Mouse (Mus musculus) cerebellum, adult 2 months (tissue): Measurements from ENCODE around the gene Vmn2r66. TPM values are rescaled to one million over a fixed set of nuclear protein-coding genes. Genes with fewer than 3 reads are reported as not detected.

ENCODE experiments used
- DNase-seq, 2 experiments: peaks; one replicate each; pipeline ENCODE4 v3.0.0; 2021
- H3K27ac ChIP-seq: fragments of 200-500 bp; 2 replicates; pipeline ENCODE4 v1.5.1; 2012; ENCODE audit warnings: low read length, control low read depth, inconsistent platforms; ENCODE audit not compliant: insufficient read depth
- H3K27me3 ChIP-seq: fragments of 200-500 bp; 2 replicates; pipeline ENCODE4 v1.6.1; 2012; ENCODE audit warnings: inconsistent platforms, mild to moderate bottlenecking, low read length, moderate library complexity; ENCODE audit not compliant: control insufficient read depth, insufficient read depth
- H3K4me1 ChIP-seq: fragments of 200-500 bp; 2 replicates; pipeline ENCODE4 v1.6.1; 2011; ENCODE audit warnings: low read length; ENCODE audit not compliant: control insufficient read depth, insufficient read depth
- H3K4me3 ChIP-seq: fragments of 200-500 bp; replicated peaks from 2 replicates; pipeline ENCODE3; 2011; ENCODE audit warnings: mild to moderate bottlenecking, low read depth, low read length, control low read depth; ENCODE audit not compliant: insufficient read depth
- CTCF ChIP-seq: fragments of 200-500 bp; IDR thresholded peaks from 2 replicates; pipeline ENCODE4 v1.5.1; 2011; ENCODE audit warnings: low read depth, mild to moderate bottlenecking, control low read depth, low read length, moderate library complexity, borderline replicate concordance; ENCODE audit not compliant: insufficient read depth
- POLR2A ChIP-seq: fragments of 200-500 bp; IDR thresholded peaks from 2 replicates; pipeline ENCODE4 v1.6.1; 2011; ENCODE audit warnings: low read length, control low read depth, borderline replicate concordance; ENCODE audit not compliant: insufficient read depth
- WGBS: fragments of 180-500 bp; shearing (Covaris S2); methylation state at CpG from one replicate; pipeline ENCODE4 v1.1.7; 2018; 5-methylcytosine and 5-hydroxymethylcytosine counted together
- polyA plus RNA-seq: library from polyadenylated mRNA; depleted of rRNA; stranded (reverse); fragments of >200 nt; gene quantifications from 2 replicates; pipeline ENCODE4 v1.2.3, GENCODE M21; 2012; rRNA removed

Gene Vmn2r66
- not detected in 2 replicates for polyA plus RNA-seq

GRCm38 (mm10) chr7:85012168-85012567 lies at the start of gene Vmn2r66:
Gene Vmn2r66, minus strand, starts transcription at chr7:85012268.
- Histone ChIP-seq H3K4me3 (no peak within 1 kb of the TSS), H3K27ac (no peak within 1 kb of the TSS), H3K27me3 (no peaks in the 10 kb centered on the region), H3K4me1 (no peaks in the 10 kb centered on the region)
- TF ChIP-seq POLR2A (no peak), CTCF (no peak)
- WGBS, result 85% methylated on average over 1 of the region's 1 CpGs
- DNase-seq, result no peak

GRCm38 (mm10) chr7:84996694-84997093 lies 15.4 kb downstream of the Vmn2r66 start:
- no peak for TF ChIP-seq POLR2A
- TF ChIP-seq CTCF, result no peak
- 59% methylated on average over 2 of the region's 2 CpGs for WGBS
- Histone ChIP-seq H3K4me1 (no peaks in the 10 kb centered on the region), H3K27me3 (no peaks in the 10 kb centered on the region), H3K4me3 (no peak overlapping the region), H3K27ac (no peak overlapping the region)
- no peak for DNase-seq

- TF ChIP-seq POLR2A, result no peak
- TF ChIP-seq CTCF, result no peak
- no peak within 1 kb of the TSS for H3K27ac ChIP-seq
- 28% methylated on average over 1 of the region's 1 CpGs for WGBS
- no peak within 1 kb of the TSS for H3K4me3 ChIP-seq
- H3K4me1 ChIP-seq, result no peaks in the 10 kb centered on the region
- DNase-seq, result no peak
- H3K27me3 ChIP-seq, result no peaks in the 10 kb centered on the region
Measured at GRCm38 (mm10) chr7:84964015-84964414, 48.1 kb downstream of the Vmn2r66 start, which contains the start of gene Vmn2r65. Gene Vmn2r65, minus strand, starts transcription at chr7:84964115.

Other genes starting within 250 kb of the Vmn2r66 start
- not detected in 2 replicates for gene Olfr291, start 158.7 kb downstream of the Vmn2r66 start, polyA plus RNA-seq
- gene Vmn2r65, start 48.2 kb downstream of the Vmn2r66 start, polyA plus RNA-seq, result not detected in 2 replicates
- not detected in 2 replicates for gene Vmn2r67, start 143.7 kb upstream of the Vmn2r66 start, polyA plus RNA-seq
- gene Vmn2r68, start 225.5 kb upstream of the Vmn2r66 start, polyA plus RNA-seq, result not detected in 2 replicates